Mouse (Mus musculus) adrenal gland, postnatal 25 days (tissue): ENCODE data around the gene Tpd52l1. TPM values are rescaled to one million over a fixed set of nuclear protein-coding genes. Genes with fewer than 3 reads are reported as not detected.
A peak's percentile ranks its signal among the peaks of the same experiment; 100 is the strongest.

Source experiments
- DNase-seq: peaks from one replicate; pipeline ENCODE4 v3.0.0; 2021; ENCODE audit warnings: mixed read lengths
- total RNA-seq: library from RNA; stranded (reverse); gene quantifications from 2 replicates; pipeline ENCODE4 v1.2.3, GENCODE M21; 2021

The Tpd52l1 gene
- total RNA-seq, 1 experiment from 2014 or later = 40.2 TPM

GRCm38 (mm10) chr10:31346401-31346800 is 99.4 kb downstream of the Tpd52l1 start:
- peak; percentile 23 for DNase-seq

GRCm38 (mm10) chr10:31336432-31336831 is 109.3 kb downstream of the Tpd52l1 start:
- no peak for DNase-seq

GRCm38 (mm10) chr10:31331225-31331775 is 114.5 kb downstream of the Tpd52l1 start:
- peak; percentile 67 for DNase-seq

- DNase-seq = no peak
Measured at GRCm38 (mm10) chr10:31330286-31330962, 115.3 kb downstream of the Tpd52l1 start.

GRCm38 (mm10) chr10:31329436-31329835 is 116.3 kb downstream of the Tpd52l1 start:
- peak; percentile 61 for DNase-seq

- DNase-seq = no peak
Measured at GRCm38 (mm10) chr10:31318491-31318890, 127.3 kb downstream of the Tpd52l1 start.

- peak; percentile 76 for DNase-seq
Measured at GRCm38 (mm10) chr10:31312865-31313848, 132.6 kb downstream of the Tpd52l1 start, which contains the start of gene Hddc2. Gene Hddc2, plus strand, starts transcription at chr10:31313383.

GRCm38 (mm10) chr10:31307024-31307598 is 138.6 kb downstream of the Tpd52l1 start:
- DNase-seq = no peak

- no peak for DNase-seq
Measured at GRCm38 (mm10) chr10:31303446-31303845, 142.3 kb downstream of the Tpd52l1 start.

- DNase-seq = no peak
Measured at GRCm38 (mm10) chr10:31300292-31300691, 145.5 kb downstream of the Tpd52l1 start.

- DNase-seq = peak; percentile 28
Measured at GRCm38 (mm10) chr10:31298921-31299574, 146.7 kb downstream of the Tpd52l1 start.

- no peak for DNase-seq
Measured at GRCm38 (mm10) chr10:31298263-31298662, 147.5 kb downstream of the Tpd52l1 start.

- no peak for DNase-seq
Measured at GRCm38 (mm10) chr10:31297106-31297505, 148.7 kb downstream of the Tpd52l1 start.

- no peak for DNase-seq
Measured at GRCm38 (mm10) chr10:31296458-31296857, 149.3 kb downstream of the Tpd52l1 start.

- no peak for DNase-seq
Measured at GRCm38 (mm10) chr10:31295705-31296104, 150.1 kb downstream of the Tpd52l1 start.

GRCm38 (mm10) chr10:31288697-31289390 is 156.9 kb downstream of the Tpd52l1 start:
- no peak for DNase-seq

GRCm38 (mm10) chr10:31287787-31288186 is 158.0 kb downstream of the Tpd52l1 start:
- no peak for DNase-seq
